Mouse (Mus musculus) heart, embryonic 11.5 days (tissue): ENCODE data around the gene Cadm2. TPM values are rescaled to one million over a fixed set of nuclear protein-coding genes. Genes with fewer than 3 reads are reported as not detected.

Source experiments
- ATAC-seq: fragments of 200-750 bp; cut with Nextera tagmentation; replicated peaks from 2 replicates; pipeline ENCODE4 v1.8.0; 2017; ENCODE audit warnings: moderate library complexity; ENCODE audit not compliant: insufficient number of reproducible peaks, low FRiP score, low TSS enrichment
- H3K27ac ChIP-seq: fragments of 300-500 bp; sonication (generic); 2 replicates; pipeline ENCODE4 v1.5.1; 2014; ENCODE audit warnings: mild to moderate bottlenecking, low read depth, low read length
- H3K27me3 ChIP-seq: fragments of 300-500 bp; sonication (generic); 2 replicates; pipeline ENCODE4 v1.6.1; 2014; ENCODE audit warnings: mild to moderate bottlenecking, low read length, mixed read lengths; ENCODE audit not compliant: control insufficient read depth, insufficient read depth
- H3K36me3 ChIP-seq: fragments of 300-500 bp; sonication (generic); 2 replicates; pipeline ENCODE4 v1.6.1; 2014; ENCODE audit warnings: mild to moderate bottlenecking, low read length, moderate library complexity, mixed read lengths; ENCODE audit not compliant: control insufficient read depth, insufficient read depth
- H3K4me1 ChIP-seq: fragments of 300-500 bp; sonication (generic); 2 replicates; pipeline ENCODE4 v1.6.1; 2014; ENCODE audit warnings: low read length; ENCODE audit not compliant: control insufficient read depth, insufficient read depth
- H3K4me2 ChIP-seq: fragments of 300-500 bp; sonication (generic); 2 replicates; pipeline ENCODE4 v1.6.1; 2014; ENCODE audit warnings: mild to moderate bottlenecking, moderate library complexity
- H3K4me3 ChIP-seq: fragments of 300-500 bp; sonication (generic); 2 replicates; pipeline ENCODE4 v1.5.1; 2014; ENCODE audit warnings: low read depth, low read length
- H3K9ac ChIP-seq: fragments of 300-500 bp; sonication (generic); 2 replicates; pipeline ENCODE4 v1.6.1; 2014; ENCODE audit warnings: mild to moderate bottlenecking, low read depth, low read length, moderate library complexity
- H3K9me3 ChIP-seq: fragments of 300-500 bp; sonication (generic); replicated peaks from 2 replicates; pipeline ENCODE4 v1.6.1; 2016; ENCODE audit warnings: low read length; ENCODE audit not compliant: control insufficient read depth
- WGBS: fragments of 180-500 bp; shearing (Covaris S2); extraction: QIAGEN DNeasy Blood & Tissue Kit; methylation state at CpG from one replicate; pipeline ENCODE4 v1.1.7; 2014; ENCODE audit not compliant: insufficient replicate concordance; 5-methylcytosine and 5-hydroxymethylcytosine counted together
- polyA plus RNA-seq: library from polyadenylated mRNA; unstranded; fragments of >200 nt; fragmentation: Nextera tagmentation; extraction: Ambion mirVana; gene quantifications from 2 replicates; pipeline ENCODE4 v1.2.1, GENCODE M21; 2014

Cadm2 gene
- polyA plus RNA-seq, 1 experiment from 2014 or later: 0.52 TPM

GRCm38 (mm10) chr16:67613876-67614275, 6.8 kb downstream of the Cadm2 start:
- H3K4me1 ChIP-seq: no peaks in the 10 kb centered on the region
- no peak overlapping the region for H3K27ac ChIP-seq
- H3K9me3 ChIP-seq: no peaks in the 10 kb centered on the region
- no peak for ATAC-seq
- no peak overlapping the region for H3K9ac ChIP-seq
- H3K36me3 ChIP-seq: no peaks in the 10 kb centered on the region
- 32% methylated on average over 2 of the region's 2 CpGs for WGBS
- H3K27me3 ChIP-seq: peaks cover 12% of the 10 kb centered on the region
- H3K4me2 ChIP-seq: no peak overlapping the region
- H3K4me3 ChIP-seq: no peak overlapping the region

DNA sequence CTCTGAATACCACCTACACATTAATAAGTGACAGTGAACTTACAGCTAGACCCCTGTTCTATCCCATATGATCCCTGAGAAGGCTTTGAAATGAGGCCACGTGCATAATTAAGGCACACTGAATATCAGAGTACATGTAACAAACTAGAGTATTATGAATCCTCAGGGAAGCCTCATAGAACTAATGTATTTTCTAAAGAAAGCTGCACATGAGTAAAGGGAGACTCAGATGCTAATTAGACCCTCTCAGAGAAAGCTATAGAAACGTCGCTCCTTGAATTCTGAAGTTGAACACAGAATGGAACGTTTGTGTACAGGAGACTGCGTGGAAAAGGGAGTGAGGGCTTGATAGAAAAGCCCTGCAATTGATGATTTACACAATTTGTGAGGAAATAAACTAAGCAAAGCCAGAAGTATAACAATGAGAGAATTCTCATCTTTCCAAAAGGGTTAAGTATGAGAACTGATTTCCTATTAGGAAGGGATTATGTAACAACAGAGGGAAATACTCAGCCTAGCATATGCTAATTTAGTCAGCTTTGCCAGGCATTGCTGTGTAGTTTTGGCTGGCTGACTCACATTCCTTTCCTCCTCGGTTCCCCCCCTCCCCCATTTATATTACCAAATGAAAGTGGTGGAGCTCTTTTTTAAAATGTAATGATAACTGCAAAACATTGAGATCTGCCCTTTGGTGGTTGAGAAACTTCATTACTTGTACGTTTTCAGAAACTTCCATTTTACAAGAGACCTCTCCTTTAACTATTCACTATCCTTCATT, 9.6 kb downstream of the Cadm2 start:
- H3K27ac ChIP-seq: no peak overlapping the region
- no peaks in the 10 kb centered on the region for H3K27me3 ChIP-seq
- H3K9me3 ChIP-seq: no peaks in the 10 kb centered on the region
- H3K9ac ChIP-seq: no peak overlapping the region
- no peak overlapping the region for H3K4me2 ChIP-seq
- H3K4me3 ChIP-seq: no peak overlapping the region
- no peak for ATAC-seq
- H3K4me1 ChIP-seq: no peaks in the 10 kb centered on the region
- H3K36me3 ChIP-seq: no peaks in the 10 kb centered on the region
- WGBS: 43% methylated on average over 7 of the region's 7 CpGs

- 70% methylated on average over 4 of the region's 4 CpGs for WGBS
- Histone ChIP-seq H3K36me3 (no peaks in the 10 kb centered on the region), H3K4me2 (no peak overlapping the region), H3K27me3 (no peaks in the 10 kb centered on the region), H3K27ac (no peak overlapping the region), H3K9me3 (no peaks in the 10 kb centered on the region), H3K9ac (no peak overlapping the region), H3K4me3 (no peak overlapping the region), H3K4me1 (no peaks in the 10 kb centered on the region)
- no peak for ATAC-seq
Measured at GRCm38 (mm10) chr16:67609116-67609515, 11.6 kb downstream of the Cadm2 start.

- ATAC-seq: no peak
- no peaks in the 10 kb centered on the region for H3K27me3 ChIP-seq
- no peak overlapping the region for H3K4me3 ChIP-seq
- no peaks in the 10 kb centered on the region for H3K36me3 ChIP-seq
- H3K27ac ChIP-seq: no peak overlapping the region
- 74% methylated on average over 3 of the region's 3 CpGs for WGBS
- H3K9me3 ChIP-seq: no peaks in the 10 kb centered on the region
- no peak overlapping the region for H3K9ac ChIP-seq
- H3K4me2 ChIP-seq: no peak overlapping the region
- H3K4me1 ChIP-seq: no peaks in the 10 kb centered on the region
Measured at GRCm38 (mm10) chr16:67608499-67608898, 12.2 kb downstream of the Cadm2 start.

- Histone ChIP-seq H3K36me3 (no peaks in the 10 kb centered on the region), H3K4me3 (no peak overlapping the region), H3K9ac (no peak overlapping the region), H3K4me2 (no peak overlapping the region), H3K9me3 (no peaks in the 10 kb centered on the region), H3K27me3 (no peaks in the 10 kb centered on the region), H3K27ac (no peak overlapping the region), H3K4me1 (no peaks in the 10 kb centered on the region)
- ATAC-seq: no peak
- WGBS: 88% methylated on average over 6 of the region's 6 CpGs
Measured at GRCm38 (mm10) chr16:67605661-67606060, 15.0 kb downstream of the Cadm2 start.

DNA sequence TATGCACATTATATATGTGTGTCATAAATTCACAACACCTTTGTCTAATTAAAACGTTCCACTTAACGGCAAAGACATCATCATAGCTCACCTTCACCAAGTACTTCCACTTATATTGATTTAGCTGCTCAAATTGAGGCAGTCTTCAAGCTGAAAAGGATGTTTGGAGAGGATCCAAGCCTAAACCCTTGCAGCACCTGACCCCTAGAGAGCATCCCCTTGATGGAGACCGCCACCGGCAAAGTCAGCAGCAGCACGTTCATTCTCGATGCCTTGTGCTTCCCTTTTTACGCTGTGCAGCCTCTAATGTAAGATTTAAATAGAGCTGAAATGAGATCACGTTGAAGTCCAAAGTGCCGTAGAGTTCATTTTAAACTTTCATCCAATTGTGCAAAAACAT, 20.7 kb downstream of the Cadm2 start:
- H3K4me2 ChIP-seq: no peak overlapping the region
- no peak for ATAC-seq
- 79% methylated on average over 9 of the region's 9 CpGs for WGBS
- no peak overlapping the region for H3K27ac ChIP-seq
- no peaks in the 10 kb centered on the region for H3K36me3 ChIP-seq
- no peaks in the 10 kb centered on the region for H3K9me3 ChIP-seq
- H3K4me1 ChIP-seq: no peaks in the 10 kb centered on the region
- H3K4me3 ChIP-seq: no peak overlapping the region
- no peaks in the 10 kb centered on the region for H3K27me3 ChIP-seq
- H3K9ac ChIP-seq: no peak overlapping the region

- no peak for ATAC-seq
- no peaks in the 10 kb centered on the region for H3K9me3 ChIP-seq
- H3K27ac ChIP-seq: no peak overlapping the region
- no peak overlapping the region for H3K4me2 ChIP-seq
- H3K4me1 ChIP-seq: no peaks in the 10 kb centered on the region
- H3K27me3 ChIP-seq: no peaks in the 10 kb centered on the region
- H3K4me3 ChIP-seq: no peak overlapping the region
- H3K36me3 ChIP-seq: no peaks in the 10 kb centered on the region
- no peak overlapping the region for H3K9ac ChIP-seq
- 73% methylated on average over 4 of the region's 4 CpGs for WGBS
Measured at GRCm38 (mm10) chr16:67598841-67599240, 21.9 kb downstream of the Cadm2 start.

DNA sequence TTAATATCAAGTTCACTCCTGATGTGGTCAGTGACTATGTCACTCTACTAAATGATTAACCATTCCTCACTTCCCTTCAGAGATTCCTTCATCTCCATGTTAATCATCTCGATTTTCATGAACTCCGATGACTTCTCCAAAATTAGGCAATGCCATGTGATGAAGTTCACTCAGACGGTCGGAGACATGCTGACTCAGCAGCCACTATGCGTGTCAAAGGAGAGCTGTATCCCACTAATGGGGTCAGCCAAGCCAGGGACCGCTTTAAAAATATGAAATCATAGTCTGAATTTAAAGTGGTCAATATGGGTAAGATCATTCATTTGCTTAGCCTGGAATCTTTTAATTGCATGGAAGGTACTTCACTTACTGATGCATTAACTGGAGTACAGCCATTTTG, 29.7 kb downstream of the Cadm2 start:
- no peak overlapping the region for H3K4me2 ChIP-seq
- H3K4me1 ChIP-seq: no peaks in the 10 kb centered on the region
- no peak overlapping the region for H3K27ac ChIP-seq
- H3K9me3 ChIP-seq: no peaks in the 10 kb centered on the region
- no peaks in the 10 kb centered on the region for H3K27me3 ChIP-seq
- no peak overlapping the region for H3K4me3 ChIP-seq
- no peak overlapping the region for H3K9ac ChIP-seq
- ATAC-seq: no peak
- 83% methylated on average over 6 of the region's 6 CpGs for WGBS
- no peaks in the 10 kb centered on the region for H3K36me3 ChIP-seq

DNA sequence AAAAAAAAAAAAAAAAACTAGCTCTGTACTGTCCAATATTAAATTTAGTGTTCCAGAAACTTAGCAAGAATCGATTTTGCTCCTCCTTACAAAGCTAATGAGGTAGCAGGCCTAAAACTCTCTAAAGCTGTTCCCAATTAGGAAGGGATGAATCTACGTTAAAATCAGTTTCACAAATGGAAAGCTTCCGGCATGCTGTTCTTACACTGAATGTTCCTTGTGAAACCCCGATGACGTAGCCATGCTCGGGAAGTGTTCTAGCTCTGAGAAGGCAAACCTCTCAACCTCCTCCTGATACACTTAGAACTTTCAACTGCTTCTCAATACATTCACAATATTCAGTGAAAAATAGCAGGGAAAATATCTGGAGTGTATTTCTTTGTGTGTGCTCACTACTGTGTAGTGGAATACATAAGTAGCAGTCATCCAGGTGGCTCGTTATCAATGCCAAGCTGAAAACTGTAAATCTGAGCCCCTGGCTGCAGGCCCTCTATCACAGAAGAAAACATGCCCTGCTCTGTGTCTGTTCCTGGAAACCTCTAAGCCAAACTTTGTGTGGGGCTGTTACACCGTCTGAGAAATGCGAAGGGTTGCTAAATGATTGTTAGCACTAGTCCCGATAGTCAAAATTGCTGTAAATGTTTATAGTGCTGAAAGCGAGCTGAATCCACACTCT, 41.7 kb downstream of the Cadm2 start:
- Histone ChIP-seq H3K27ac (no peak overlapping the region), H3K9ac (no peak overlapping the region), H3K9me3 (no peaks in the 10 kb centered on the region), H3K27me3 (no peaks in the 10 kb centered on the region), H3K4me3 (no peak overlapping the region), H3K4me1 (no peaks in the 10 kb centered on the region), H3K4me2 (no peak overlapping the region), H3K36me3 (no peaks in the 10 kb centered on the region)
- ATAC-seq: no peak
- 80% methylated on average over 11 of the region's 11 CpGs for WGBS
